Mouse (Mus musculus) embryonic facial prominence, embryonic 12.5 days (tissue): ENCODE measurements around the gene Lrrc34. TPM values are rescaled to one million over a fixed set of nuclear protein-coding genes. Genes with fewer than 3 reads are reported as not detected.
A peak's percentile ranks its signal among the peaks of the same experiment; 100 is the strongest.

Experiments
- ATAC-seq: fragments of 200-750 bp; cut with Nextera tagmentation; 2 replicates; pipeline ENCODE4 v1.8.0; 2017; ENCODE audit not compliant: insufficient number of reproducible peaks, insufficient read depth, low FRiP score, low TSS enrichment
- H3K27ac ChIP-seq: fragments of 300-500 bp; sonication (generic); 2 replicates; pipeline ENCODE4 v1.5.1; 2016; ENCODE audit warnings: mild to moderate bottlenecking
- H3K27me3 ChIP-seq: fragments of 300-500 bp; sonication (generic); 2 replicates; pipeline ENCODE4 v1.6.1; 2016; ENCODE audit warnings: mild to moderate bottlenecking, moderate library complexity
- H3K36me3 ChIP-seq: fragments of 300-500 bp; sonication (generic); 2 replicates; pipeline ENCODE4 v1.6.1; 2016; ENCODE audit warnings: mild to moderate bottlenecking
- H3K4me1 ChIP-seq: fragments of 300-500 bp; sonication (generic); 2 replicates; pipeline ENCODE4 v1.6.1; 2016
- H3K4me2 ChIP-seq: fragments of 300-500 bp; sonication (generic); replicated peaks from 2 replicates; pipeline ENCODE4 v1.6.1; 2016; ENCODE audit warnings: mild to moderate bottlenecking, moderate library complexity
- H3K4me3 ChIP-seq: fragments of 300-500 bp; sonication (generic); 2 replicates; pipeline ENCODE4 v1.5.1; 2016; ENCODE audit warnings: mild to moderate bottlenecking
- H3K9ac ChIP-seq: fragments of 300-500 bp; sonication (generic); 2 replicates; pipeline ENCODE4 v1.6.1; 2016; ENCODE audit warnings: mild to moderate bottlenecking, moderate library complexity
- H3K9me3 ChIP-seq: fragments of 300-500 bp; sonication (generic); 2 replicates; pipeline ENCODE4 v1.6.1; 2016; ENCODE audit warnings: mild to moderate bottlenecking, moderate library complexity
- WGBS: fragments of 180-500 bp; shearing (Covaris S2); methylation state at CpG from one replicate; pipeline ENCODE4 v1.1.7; 2016; 5-methylcytosine and 5-hydroxymethylcytosine counted together
- polyA plus RNA-seq: library from polyadenylated mRNA; unstranded; fragments of >200 nt; fragmentation: Nextera tagmentation; extraction: Ambion mirVana; gene quantifications from 2 replicates; pipeline ENCODE4 v1.2.1, GENCODE M21; 2016

The Lrrc34 gene
- 1.4 and 2.0 TPM in 2 replicates for polyA plus RNA-seq

DNA sequence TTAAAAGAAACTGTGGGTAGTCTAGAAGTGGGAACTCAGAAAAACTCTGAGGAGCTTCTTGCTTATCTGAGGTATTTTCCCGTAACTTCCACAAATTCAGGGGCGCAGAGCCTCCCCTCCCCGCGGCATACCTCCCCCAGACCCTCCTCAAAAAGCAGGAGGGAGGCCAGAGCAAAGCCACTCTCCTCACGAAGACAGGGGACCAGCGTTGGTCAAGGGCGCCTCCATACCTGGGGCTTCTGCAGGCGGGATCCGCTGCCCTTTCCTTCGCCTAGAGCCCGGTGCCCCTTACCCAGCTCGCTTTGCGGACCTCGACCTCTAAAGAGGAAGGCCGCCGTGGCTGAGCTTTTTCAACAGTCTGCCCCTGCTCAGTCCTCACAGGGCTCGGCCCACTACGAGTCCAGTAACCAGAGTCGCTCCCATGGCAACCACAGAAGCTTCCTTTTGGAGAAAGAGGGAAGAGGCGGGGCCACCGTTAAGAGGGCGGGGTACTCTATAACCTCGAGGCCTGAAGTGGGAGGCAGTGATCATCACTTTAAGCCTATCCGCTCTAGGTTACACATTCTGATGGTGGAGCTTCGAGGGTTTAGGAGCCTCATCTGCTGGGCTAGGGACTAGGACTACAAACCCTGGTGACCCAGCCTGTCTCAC, at the start of gene Lrrc34:
Lrrc34 (minus strand) TSS at position 430 of the 651 bp plus-strand sequence.
- Histone ChIP-seq H3K4me3 (peak within 1 kb of the TSS; percentile 40), H3K27me3 (peaks cover 23% of the 10 kb centered on the region; the same call in 1 of the 2 replicates), H3K4me2 (peak within 1 kb of the TSS; percentile 72), H3K36me3 (no peaks in the 10 kb centered on the region), H3K9me3 (no peaks in the 10 kb centered on the region), H3K9ac (peak within 1 kb of the TSS; percentile 38; the same call in 1 of the 2 replicates), H3K27ac (no peak within 1 kb of the TSS), H3K4me1 (peaks cover 3% of the 10 kb centered on the region; the same call in 1 of the 2 replicates)
- peak; percentile 66 for ATAC-seq
- WGBS, result 3% methylated on average over 25 of the region's 25 CpGs

DNA sequence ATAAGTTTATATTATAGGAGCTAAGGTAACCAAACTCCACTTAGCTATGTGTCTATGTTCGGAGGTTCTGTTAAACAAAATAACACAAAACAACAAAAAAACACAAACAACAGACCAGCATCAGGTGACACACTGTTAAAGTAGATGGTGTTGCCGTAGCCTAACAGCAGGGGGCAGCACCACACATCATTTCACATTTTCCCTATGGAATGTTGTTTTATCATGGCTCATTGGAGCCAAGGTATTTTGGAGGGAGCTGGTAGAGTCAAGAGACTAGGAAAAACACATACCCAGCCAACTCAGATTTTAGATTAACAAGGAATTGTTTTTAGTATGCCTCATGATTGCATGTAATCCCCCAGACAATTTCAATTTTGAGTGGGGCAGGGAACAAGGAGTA, 48.7 kb upstream of the Lrrc34 start:
- H3K27me3 ChIP-seq, result no peaks in the 10 kb centered on the region
- WGBS, result 16% methylated on average over 2 of the region's 2 CpGs
- H3K27ac ChIP-seq, result no peak overlapping the region
- H3K36me3 ChIP-seq, result no peaks in the 10 kb centered on the region
- H3K4me1 ChIP-seq, result no peaks in the 10 kb centered on the region
- no peak overlapping the region for H3K4me2 ChIP-seq
- no peaks in the 10 kb centered on the region for H3K9me3 ChIP-seq
- no peak for ATAC-seq
- no peak overlapping the region for H3K9ac ChIP-seq
- no peak overlapping the region for H3K4me3 ChIP-seq

DNA sequence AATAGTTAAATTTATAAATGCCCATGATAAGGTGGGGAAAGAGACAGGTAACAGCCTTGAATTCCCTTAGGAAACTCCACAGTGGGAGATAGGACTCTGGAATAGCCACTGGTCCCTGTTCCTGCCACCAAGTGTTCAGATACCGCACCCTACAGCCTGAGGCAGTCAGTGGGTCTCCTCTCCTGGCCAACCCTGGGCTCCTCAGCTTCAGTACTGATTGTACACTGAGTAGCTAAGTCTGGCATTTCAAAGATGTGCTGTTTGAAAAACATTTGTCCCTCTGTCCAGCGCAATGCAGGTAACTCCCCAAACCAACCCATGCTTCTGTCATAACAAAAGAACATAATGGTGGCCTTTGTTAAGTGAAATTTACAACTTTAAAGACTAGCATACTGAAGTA, 48.0 kb upstream of the Lrrc34 start:
- 89% methylated on average over 2 of the region's 2 CpGs for WGBS
- H3K4me2 ChIP-seq, result no peak overlapping the region
- no peaks in the 10 kb centered on the region for H3K9me3 ChIP-seq
- H3K36me3 ChIP-seq, result no peaks in the 10 kb centered on the region
- no peak overlapping the region for H3K27ac ChIP-seq
- no peak overlapping the region for H3K4me3 ChIP-seq
- H3K27me3 ChIP-seq, result no peaks in the 10 kb centered on the region
- no peak for ATAC-seq
- H3K4me1 ChIP-seq, result no peaks in the 10 kb centered on the region
- H3K9ac ChIP-seq, result no peak overlapping the region

DNA sequence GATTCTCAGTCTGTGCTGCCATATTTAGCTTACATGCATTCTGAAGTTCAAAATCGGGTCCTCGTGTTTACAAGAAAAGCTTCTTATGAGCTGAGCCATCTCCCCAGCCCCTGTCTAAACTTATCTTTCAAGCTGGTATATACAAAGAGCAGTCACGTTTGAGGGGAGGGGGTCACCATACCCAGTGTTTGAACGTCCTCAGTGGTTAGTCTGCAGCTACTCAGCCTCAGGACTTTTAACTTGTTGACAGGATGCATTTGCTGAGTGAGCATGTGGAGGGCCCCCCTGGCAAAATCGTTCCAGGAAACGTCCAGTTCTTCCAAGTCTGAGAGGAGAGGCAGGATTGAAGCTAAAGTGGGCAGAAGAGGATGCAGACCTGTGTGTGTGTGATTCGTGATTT, 43.3 kb upstream of the Lrrc34 start:
- Histone ChIP-seq H3K4me2 (no peak overlapping the region), H3K4me3 (no peak overlapping the region), H3K9ac (no peak overlapping the region), H3K4me1 (no peaks in the 10 kb centered on the region), H3K27ac (no peak overlapping the region), H3K36me3 (no peaks in the 10 kb centered on the region), H3K27me3 (no peaks in the 10 kb centered on the region), H3K9me3 (no peaks in the 10 kb centered on the region)
- WGBS, result 58% methylated on average over 7 of the region's 7 CpGs
- ATAC-seq, result no peak

DNA sequence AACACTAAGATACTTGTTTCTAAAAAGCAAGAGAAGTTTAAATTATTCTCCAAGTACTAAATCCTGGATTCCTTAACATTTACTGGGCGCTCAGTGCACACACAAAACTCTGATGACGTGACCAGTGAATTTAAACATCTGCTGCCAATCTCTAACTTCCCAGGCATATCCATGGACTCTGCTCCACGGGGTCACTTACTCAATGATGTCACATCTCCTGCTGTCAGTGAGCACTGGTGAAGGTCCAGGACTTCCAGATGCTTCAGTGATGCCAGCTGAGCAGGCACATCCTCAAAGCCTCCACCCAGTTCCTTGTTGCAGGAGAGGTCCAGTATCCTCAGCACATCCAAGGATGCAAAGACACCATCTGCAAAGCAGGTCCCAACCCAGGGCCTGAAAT, 39.5 kb upstream of the Lrrc34 start:
- H3K27ac ChIP-seq, result no peak overlapping the region
- no peaks in the 10 kb centered on the region for H3K9me3 ChIP-seq
- H3K4me2 ChIP-seq, result no peak overlapping the region
- H3K36me3 ChIP-seq, result no peaks in the 10 kb centered on the region
- WGBS, result 73% methylated on average over 3 of the region's 3 CpGs
- H3K9ac ChIP-seq, result no peak overlapping the region
- no peaks in the 10 kb centered on the region for H3K4me1 ChIP-seq
- H3K4me3 ChIP-seq, result no peak overlapping the region
- no peaks in the 10 kb centered on the region for H3K27me3 ChIP-seq
- ATAC-seq, result no peak

DNA sequence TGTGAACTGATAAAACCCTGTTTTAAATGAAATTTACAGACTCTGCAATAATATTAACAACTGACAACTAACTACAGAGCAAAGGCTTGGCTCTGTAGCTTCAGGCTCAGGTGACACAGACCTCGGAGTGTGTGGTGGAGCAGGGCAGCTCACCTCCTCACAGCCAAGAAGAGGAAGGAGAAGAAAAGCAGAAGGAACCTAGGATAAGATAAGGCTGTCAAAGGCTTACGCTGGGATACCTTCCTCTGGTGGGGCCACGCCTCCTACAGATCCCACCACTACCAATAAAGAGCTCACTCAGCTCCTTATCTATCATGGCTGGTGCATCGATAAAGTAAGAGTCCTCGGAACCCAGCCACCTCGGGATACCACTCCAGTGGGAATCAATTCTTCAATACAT, 35.5 kb upstream of the Lrrc34 start:
- Histone ChIP-seq H3K27ac (no peak overlapping the region), H3K4me3 (no peak overlapping the region), H3K27me3 (no peaks in the 10 kb centered on the region), H3K36me3 (no peaks in the 10 kb centered on the region), H3K9ac (no peak overlapping the region), H3K9me3 (no peaks in the 10 kb centered on the region), H3K4me2 (no peak overlapping the region), H3K4me1 (no peaks in the 10 kb centered on the region)
- ATAC-seq, result no peak
- WGBS, result 81% methylated on average over 6 of the region's 6 CpGs

DNA sequence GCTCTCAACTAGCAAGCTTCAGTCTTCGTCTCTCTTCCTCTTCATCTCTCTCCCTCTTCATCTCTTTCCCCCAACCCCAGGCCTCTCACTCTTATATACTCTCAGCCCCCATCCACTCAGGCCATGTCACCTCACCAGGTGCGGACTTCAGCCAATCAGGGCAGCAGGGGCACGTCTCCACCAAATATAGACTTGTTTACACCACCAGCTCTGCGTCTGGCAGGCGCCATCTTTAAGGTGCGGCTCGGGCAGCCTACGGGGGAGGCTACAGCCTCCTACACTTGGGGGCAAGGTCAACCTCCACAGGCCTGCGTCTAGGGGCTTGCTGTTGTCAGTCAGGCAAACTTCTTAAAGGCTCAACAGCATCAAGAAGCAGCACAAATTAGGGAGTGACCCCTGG, 10.8 kb upstream of the Lrrc34 start:
- H3K4me3 ChIP-seq, result no peak overlapping the region
- 79% methylated on average over 9 of the region's 9 CpGs for WGBS
- ATAC-seq, result no peak
- no peaks in the 10 kb centered on the region for H3K9me3 ChIP-seq
- no peak overlapping the region for H3K4me2 ChIP-seq
- no peaks in the 10 kb centered on the region for H3K36me3 ChIP-seq
- no peak overlapping the region for H3K9ac ChIP-seq
- H3K27me3 ChIP-seq, result 0 out of 2 replicates have a peak, but pooled peaks cover 3% of the 10 kb centered on the region
- H3K4me1 ChIP-seq, result no peaks in the 10 kb centered on the region
- H3K27ac ChIP-seq, result no peak overlapping the region

DNA sequence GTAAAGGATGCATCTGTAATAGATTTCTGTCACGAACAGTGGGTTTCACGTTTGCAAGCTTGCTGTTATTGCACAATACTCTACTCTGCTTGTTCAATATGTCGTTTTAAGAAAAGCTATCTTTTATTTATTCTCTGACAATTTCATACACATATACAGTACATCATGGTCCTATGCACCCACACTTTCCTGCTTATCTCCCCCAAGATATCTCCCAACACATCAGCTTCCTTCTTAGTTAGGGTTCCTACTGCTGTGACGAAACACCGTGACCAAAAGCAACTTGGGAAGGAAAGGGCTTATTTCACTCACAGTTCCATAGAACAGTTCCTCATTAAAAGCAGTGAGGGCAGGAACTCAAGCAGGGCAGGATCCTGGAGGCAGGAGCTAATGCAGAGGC, 8.3 kb upstream of the Lrrc34 start:
- no peak for ATAC-seq
- 84% methylated on average over 5 of the region's 5 CpGs for WGBS
- no peak overlapping the region for H3K4me2 ChIP-seq
- no peaks in the 10 kb centered on the region for H3K9me3 ChIP-seq
- H3K36me3 ChIP-seq, result no peaks in the 10 kb centered on the region
- no peak overlapping the region for H3K27ac ChIP-seq
- H3K9ac ChIP-seq, result no peak overlapping the region
- no peak overlapping the region for H3K4me3 ChIP-seq
- H3K4me1 ChIP-seq, result no peaks in the 10 kb centered on the region
- 0 out of 2 replicates have a peak, but pooled peaks cover 5% of the 10 kb centered on the region for H3K27me3 ChIP-seq

DNA sequence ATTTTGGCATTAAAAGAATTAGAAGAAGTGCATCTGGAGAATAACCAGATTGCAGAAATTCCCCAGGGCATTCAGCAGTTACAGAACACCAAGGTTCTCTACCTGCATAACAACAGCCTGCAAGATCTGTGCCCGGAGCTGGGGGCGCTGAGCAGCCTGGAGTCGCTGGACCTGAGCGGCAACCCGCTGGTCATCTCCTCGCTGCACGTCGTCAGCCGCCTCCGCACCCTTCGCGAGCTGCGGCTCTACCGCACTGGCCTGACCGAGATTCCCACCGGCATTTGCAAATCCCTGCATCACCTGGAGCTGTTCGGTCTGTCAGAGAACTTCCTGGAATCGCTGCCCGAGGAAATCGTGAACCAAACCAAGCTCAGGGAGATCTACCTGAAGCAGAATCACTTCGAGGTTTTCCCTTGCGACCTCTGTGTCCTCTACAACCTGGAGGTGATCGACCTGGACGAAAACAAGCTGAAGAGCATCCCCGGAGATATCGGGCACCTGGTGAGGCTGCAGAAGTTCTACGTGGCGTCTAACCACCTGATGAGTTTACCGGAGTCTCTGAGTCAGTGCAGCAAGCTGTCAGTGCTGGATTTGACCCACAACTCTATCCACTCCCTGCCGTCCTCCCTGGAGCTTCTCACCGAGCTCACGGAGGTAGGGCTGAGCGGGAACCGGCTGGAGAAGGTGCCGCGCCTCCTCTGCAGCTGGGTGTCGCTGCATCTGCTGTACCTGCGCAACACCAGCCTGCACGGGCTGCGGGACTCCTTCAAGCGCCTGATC, 2.6 kb upstream of the Lrrc34 start:
- H3K27ac ChIP-seq, result no peak overlapping the region

DNA sequence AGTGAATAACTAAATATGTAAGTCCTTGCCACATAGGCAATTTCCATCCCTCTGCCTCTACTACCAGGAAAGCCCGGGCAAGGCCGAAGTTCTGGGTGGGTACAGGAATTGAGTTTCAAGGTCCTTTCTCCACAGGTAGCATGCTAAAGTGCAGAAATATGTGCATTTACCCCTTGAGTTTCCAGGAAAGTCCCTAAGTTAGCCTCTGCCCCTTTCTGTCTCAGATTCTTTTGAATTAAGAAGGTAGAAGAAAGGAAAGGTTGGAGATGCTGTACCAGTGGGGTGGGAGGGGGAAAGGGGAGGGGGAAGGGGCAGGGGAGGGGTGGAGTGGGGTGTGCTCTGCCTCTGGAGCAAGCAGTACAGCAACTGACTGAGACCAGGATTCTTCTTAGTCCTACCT, 797 bp upstream of the Lrrc34 start:
- H3K9ac ChIP-seq, result no peak overlapping the region
- H3K36me3 ChIP-seq, result no peaks in the 10 kb centered on the region
- peaks cover 23% of the 10 kb centered on the region; the same call in 1 of the 2 replicates for H3K27me3 ChIP-seq
- peaks cover 3% of the 10 kb centered on the region; the same call in 1 of the 2 replicates for H3K4me1 ChIP-seq
- WGBS, result 93% methylated on average over 2 of the region's 2 CpGs
- no peak for ATAC-seq
- no peak overlapping the region for H3K27ac ChIP-seq
- no peaks in the 10 kb centered on the region for H3K9me3 ChIP-seq
- H3K4me3 ChIP-seq, result no peak overlapping the region
- H3K4me2 ChIP-seq, result no peak overlapping the region

More for the DNA sequence above, 2.6 kb upstream of the Lrrc34 start:
- Histone ChIP-seq H3K9me3 (no peaks in the 10 kb centered on the region), H3K4me2 (peak overlapping the region; percentile 77), H3K4me3 (peak overlapping the region; percentile 31), H3K27me3 (peaks cover 23% of the 10 kb centered on the region; the same call in 1 of the 2 replicates), H3K9ac (0 out of 2 replicates have a peak overlapping the region, but pooled peaks have one; percentile 2), H3K4me1 (peaks cover 3% of the 10 kb centered on the region; the same call in 1 of the 2 replicates), H3K36me3 (no peaks in the 10 kb centered on the region)
- WGBS, result under 1% methylated on average over 41 of the region's 41 CpGs
- 0 out of 2 replicates have a peak, but pooled peaks have one; percentile 33 for ATAC-seq

DNA sequence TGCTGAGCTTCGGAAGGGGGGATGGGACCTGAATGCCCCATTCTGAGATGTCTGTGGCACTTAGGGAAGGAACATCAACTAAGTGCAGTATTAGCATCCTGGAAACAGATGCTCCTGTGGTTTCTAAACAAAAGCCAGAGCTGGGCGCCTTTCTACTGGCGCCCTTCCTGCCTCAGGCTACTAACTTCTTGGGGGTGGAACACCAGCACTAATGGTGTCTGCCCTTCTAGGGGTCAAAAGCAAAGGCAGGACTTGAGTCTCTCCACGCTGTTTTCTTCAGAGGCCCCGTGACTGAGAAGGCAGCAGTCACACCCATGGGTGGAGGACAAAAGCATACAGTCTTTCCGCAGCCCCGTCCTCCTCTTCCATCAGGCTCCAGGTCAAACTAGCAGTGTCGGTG, 908 bp downstream of the Lrrc34 start:
- Histone ChIP-seq H3K9ac (no peak overlapping the region), H3K27me3 (peaks cover 23% of the 10 kb centered on the region; the same call in 1 of the 2 replicates), H3K36me3 (no peaks in the 10 kb centered on the region), H3K4me3 (no peak overlapping the region), H3K4me2 (peak overlapping the region; percentile 72; the same call in 1 of the 2 replicates), H3K27ac (no peak overlapping the region), H3K4me1 (peaks cover 3% of the 10 kb centered on the region; the same call in 1 of the 2 replicates), H3K9me3 (no peaks in the 10 kb centered on the region)
- ATAC-seq, result no peak
- 34% methylated on average over 8 of the region's 8 CpGs for WGBS

DNA sequence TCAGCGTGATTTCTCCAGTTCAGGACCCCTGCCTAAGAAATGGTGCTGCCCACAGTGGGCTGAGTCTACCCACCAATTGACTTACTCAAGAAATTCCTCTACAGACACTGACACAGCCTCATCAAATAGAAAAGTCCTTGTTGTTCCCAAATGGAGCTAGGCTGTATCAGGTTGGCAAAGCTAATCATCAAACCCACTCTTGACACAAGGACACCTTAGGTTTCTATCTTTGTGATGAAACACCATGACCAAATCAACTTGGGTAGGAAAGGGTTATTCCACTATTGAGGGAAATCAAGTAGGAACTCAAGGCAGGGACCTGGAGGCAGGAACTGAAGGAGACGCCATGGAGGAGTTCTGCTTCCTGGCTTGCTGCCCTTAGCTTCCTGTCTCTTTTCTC, 3.5 kb downstream of the Lrrc34 start, which contains the start of gene Lrriq4:
Lrriq4 (plus strand) TSS at position 301 of the 400 bp plus-strand sequence.
- ATAC-seq, result no peak
- no peak within 1 kb of the TSS for H3K4me3 ChIP-seq
- H3K27ac ChIP-seq, result no peak within 1 kb of the TSS
- WGBS, result 68% methylated on average over 2 of the region's 2 CpGs
- no peak within 1 kb of the TSS for H3K4me2 ChIP-seq
- no peaks in the 10 kb centered on the region for H3K36me3 ChIP-seq
- peaks cover 10% of the 10 kb centered on the region; the same call in 1 of the 2 replicates for H3K27me3 ChIP-seq
- H3K9me3 ChIP-seq, result no peaks in the 10 kb centered on the region
- no peak within 1 kb of the TSS for H3K9ac ChIP-seq
- H3K4me1 ChIP-seq, result peaks cover 3% of the 10 kb centered on the region; the same call in 1 of the 2 replicates
